Mouse (Mus musculus): ENCODE results near the gene Hp.

Hp gene

DNA sequence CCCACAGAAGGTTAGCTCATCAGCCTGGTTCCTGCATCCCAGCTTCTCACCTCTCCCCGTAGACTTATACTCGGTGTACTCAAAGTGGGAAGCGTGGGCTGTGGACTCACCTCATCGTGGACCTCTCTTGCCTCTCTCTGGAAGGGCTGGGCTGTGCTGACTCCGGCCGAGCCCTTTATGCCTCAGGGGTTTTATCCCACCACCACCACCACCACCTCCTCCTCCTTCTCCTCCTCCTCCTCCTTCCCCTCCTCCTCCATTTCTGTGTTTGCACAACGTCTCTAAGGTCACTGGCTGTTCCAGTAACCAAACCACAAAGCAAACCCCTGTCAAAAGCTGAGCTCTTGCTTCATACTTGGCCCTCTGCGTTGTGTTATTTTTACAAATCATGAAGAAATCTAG, at the start of gene Hp:
Gene Hp (minus strand): TSS at position 273 of the 402 bp plus-strand sequence.
- no peak for DNase-seq (ENCODE audit: low read depth, low spot score)

DNA sequence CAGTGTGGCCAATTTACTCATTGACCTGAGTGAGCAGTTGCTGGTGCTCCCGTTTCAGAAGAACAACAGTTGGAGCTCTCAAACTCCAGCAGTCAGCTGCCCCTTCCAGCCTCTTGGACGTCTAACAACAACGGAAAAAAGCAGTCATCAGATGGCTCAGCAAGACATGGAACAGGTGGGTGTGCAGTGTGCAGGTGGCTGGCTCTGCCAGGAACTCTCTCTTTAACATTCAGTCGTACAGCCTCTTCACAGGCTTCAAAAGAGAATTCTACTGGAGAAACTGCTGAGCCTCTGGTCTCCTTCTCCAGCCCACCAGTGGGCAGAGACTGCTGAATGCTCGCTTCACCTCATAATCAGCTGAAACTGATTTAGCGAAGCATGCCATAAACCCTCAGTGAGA, 49.7 kb upstream of the Hp start:
- DNase-seq (ENCODE audit: low read depth, low spot score), result no peak

GRCm38 (mm10) chr8:109615569-109615968, 36.6 kb upstream of the Hp start:
- DNase-seq (ENCODE audit: low read depth, low spot score), result no peak

DNA sequence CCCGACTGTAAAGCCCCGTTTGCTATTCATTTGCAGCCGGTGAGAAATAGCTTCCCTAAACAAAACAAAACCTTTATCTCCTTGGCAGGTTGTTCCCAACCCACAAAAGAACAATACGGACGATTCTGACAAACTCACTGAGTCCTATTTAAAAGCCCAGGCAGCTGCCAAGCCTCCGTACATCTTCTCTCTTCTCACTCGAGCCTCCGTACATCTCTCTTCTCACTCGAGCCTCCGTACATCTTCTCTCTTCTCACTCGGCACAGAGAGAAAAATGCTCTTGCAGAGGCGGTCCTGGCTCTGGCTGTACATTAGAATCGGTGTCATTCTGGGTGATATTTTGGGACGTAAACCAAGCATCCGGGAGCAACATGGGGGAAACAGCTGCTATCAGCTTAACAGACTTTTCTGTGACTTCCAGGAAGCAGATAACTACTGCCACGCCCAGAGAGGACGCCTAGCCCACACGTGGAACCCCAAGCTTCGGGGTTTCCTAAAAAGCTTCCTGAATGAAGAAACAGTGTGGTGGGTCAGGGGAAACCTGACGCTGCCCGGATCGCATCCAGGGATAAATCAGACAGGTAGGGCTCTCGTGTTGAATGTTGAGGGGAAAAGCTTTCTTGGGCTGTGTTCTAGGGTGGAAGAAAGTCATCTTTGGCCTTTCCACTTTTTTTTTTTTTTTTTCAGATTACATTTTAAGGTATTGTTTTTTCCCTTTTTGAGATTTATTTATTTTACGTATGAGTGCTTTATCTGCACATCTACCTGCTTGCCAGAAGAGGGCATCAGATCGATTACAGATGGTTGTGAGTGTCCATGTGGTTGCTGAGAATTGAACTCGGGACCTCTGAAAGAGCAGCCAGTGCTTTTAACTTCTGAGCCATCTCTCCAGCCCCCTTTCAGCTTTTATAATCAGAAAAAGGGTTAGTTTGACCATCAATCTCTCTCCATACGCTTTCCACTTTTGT, 35.6 kb upstream of the Hp start, which contains the start of gene Pkd1l3:
Gene Pkd1l3 (plus strand): TSS at position 275 of the 968 bp plus-strand sequence.
- DNase-seq (ENCODE audit: low read depth, low spot score), result no peak

GRCm38 (mm10) chr8:109609153-109609502, 30.2 kb upstream of the Hp start:
- DNase-seq (ENCODE audit: low read depth, low spot score), result no peak

DNA sequence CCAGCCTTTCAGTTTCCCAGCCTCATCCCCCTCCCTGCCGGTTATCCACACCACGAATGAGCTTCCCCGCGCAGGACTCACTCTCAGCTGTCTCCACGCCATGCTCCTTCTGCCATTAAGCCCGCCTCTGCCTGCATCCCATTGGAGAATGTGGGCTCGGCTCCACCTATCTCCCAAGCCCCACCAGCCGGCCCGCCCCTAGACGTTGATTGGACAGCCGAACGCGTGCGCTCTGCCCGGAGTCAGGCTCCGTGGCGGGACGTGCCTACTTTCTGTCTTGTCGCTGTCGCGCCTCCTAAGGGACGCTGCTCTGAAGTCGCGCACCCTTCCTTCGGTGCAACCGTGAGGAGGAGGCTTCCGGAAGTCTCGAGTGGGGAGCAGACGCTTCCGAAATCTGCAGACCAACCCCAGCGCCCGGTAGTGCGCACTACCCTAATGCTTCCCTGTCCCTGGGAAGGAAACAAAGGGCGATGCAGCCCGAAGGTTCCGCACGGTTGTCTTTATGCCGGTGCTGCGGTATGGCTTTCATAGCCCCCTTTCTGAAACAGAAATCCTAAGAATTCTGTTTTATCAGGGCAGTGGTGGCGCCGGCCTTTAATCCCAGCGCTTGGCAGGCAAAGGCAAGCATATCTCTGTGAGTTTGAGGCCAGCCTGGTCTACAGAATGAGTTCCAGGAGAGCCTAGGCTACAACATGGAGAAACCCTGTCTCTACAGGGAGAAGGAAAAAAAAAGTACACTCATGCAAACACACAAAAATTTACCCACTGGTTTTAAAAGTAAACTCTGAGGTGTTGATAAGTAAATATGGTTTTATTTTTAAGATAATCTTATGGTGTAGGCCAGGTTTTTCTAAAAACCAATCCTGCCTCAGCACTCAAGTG, 29.5 kb upstream of the Hp start, which contains the start of gene Dhodh:
Gene Dhodh (minus strand): TSS at position 403 of the 882 bp plus-strand sequence.
- peak; percentile 98 for DNase-seq (ENCODE audit: low read depth, low spot score)

DNA sequence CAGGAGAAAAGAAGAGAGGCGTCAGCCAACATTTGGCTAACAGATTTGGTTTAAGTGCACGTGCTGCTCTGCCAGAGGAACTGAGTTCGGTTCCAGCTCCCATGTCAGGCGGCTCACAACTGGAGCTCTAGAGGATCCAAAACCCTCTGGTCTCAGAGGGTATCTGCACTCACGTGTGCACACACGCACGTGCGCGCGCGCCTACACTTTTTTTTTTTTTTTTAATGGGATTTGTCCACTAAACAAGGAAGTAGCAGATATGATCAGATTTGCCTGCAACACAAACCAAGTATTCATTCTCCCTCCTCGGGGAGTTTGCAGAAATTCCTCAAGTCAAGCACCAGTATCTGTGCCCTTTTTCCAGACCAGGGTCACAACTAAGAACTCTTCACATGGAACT, 28.7 kb upstream of the Hp start:
- no peak for DNase-seq (ENCODE audit: low read depth, low spot score)

DNA sequence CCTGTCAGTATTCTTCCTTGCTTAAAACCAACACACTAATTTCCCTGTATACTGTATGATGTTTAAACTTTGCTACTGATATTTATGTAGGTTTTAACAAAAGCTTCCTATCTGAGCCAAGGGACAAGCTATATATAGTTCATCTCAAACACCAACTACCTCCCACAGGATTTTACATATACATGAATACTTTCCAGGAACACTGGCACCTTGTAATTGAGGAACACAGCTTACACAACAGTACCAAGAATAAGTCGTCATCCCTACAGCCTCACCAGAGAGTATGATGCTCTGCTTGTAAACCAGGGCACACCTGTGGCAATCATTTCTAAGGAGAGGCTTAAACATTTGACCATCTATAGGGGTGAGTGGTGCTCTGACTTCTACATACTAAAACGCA, 27.8 kb upstream of the Hp start:
- no peak for DNase-seq (ENCODE audit: low read depth, low spot score)

GRCm38 (mm10) chr8:109595854-109596253, 16.9 kb upstream of the Hp start:
- no peak for DNase-seq (ENCODE audit: low read depth, low spot score)

DNA sequence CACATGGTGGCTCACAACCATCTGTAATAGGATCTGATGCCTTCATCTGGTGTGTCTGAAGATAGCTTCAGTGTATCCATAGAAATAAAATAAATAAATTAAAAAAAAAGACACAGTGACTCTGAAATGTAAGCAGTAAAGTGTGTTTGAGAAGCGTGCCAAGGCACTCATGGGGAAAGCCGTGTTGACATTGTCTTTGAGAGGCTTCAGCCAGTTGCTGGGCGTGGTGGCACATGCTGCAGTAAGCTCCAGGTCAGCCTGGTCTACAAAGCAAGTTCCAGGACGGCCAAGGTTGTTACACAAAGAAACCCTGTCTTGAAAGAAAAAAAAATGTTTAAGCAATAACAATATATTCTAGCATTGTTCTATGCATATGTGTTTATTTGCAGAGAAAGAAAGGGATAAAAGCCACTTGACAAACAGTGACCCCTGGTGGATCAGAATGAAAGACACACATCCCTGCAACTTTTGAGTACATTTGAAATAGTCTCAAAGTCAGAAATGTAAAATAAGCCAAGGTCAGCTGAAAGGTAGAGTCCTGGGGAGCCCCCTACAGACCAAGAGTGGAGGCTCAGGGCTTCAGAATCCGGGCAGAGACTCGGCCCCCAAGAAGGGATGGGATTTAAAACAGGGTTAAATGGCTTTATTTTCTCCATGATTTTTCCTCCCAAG, 14.3 kb upstream of the Hp start:
- DNase-seq (ENCODE audit: low read depth, low spot score), result no peak

GRCm38 (mm10) chr8:109592164-109592563, 13.2 kb upstream of the Hp start:
- no peak for DNase-seq (ENCODE audit: low read depth, low spot score)

GRCm38 (mm10) chr8:109591367-109591766, 12.4 kb upstream of the Hp start:
- DNase-seq (ENCODE audit: low read depth, low spot score), result no peak

DNA sequence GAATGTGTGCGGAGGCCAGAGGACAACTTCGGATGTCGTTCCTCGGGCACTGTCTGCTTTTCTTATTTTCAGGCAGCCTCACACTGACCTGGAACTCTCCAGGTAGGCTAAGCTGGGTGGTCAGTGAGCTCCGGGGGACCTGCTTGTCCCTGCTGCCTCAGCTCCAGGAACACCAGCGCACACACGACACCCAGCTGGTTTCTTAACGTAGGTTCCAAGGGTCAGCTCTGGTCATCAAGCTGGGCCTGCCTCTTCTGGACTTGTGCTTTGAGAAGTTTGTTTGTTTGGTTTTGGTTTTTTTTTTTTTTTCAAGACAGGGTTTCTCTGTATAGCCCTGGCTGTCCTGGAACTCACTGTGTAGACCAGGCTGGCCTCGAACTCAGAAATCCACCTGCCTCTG, 11.9 kb upstream of the Hp start:
- DNase-seq (ENCODE audit: low read depth, low spot score), result no peak

DNA sequence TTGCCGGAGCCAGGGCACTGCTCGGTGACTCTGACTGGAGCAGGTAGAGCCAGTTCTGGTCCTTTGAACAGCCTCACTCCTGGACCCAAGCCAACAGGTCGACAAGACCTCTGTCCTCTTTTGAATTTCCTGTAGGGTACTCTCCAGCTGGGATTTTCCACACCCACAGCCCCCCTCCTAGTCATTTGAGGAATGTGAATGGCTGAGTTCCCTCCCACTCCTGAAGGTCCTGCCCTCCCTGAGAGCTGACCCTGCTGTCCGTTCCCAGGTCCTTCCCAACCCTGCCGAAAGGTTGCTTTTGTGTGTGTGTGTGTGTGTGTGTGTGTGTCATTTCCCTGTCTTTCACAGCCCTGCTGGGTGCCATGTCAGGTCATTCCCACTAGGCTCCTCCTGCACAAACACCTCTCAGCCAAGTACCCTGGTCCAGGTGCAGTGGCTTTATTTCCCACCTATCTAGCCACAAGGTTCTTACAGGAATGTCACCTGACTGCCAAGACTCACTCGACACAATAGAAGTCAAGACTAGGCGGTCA, 8.1 kb upstream of the Hp start:
- DNase-seq (ENCODE audit: low read depth, low spot score), result no peak

DNA sequence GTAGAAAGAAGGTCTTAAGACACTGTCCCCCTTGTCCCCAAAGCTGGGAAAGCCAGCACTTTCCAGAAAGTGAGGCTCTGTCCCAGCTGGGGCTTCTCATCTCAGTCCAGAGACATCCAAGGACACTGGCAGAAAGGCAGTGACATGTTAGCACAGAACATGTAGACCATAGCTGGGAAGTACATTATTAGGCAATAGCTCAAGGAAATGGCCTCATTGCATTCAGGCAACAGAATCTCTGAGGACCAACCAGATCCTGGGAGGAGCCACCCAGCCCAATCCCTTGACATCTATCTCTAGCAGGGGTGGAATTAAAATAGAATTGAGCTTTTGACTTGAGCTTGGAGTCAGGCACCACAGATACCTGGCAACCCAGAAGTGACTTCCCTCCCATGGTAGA, 6.7 kb upstream of the Hp start:
- no peak for DNase-seq (ENCODE audit: low read depth, low spot score)

- no peak for DNase-seq (ENCODE audit: low read depth, low spot score)
These were observed 5.9 kb upstream of the Hp start for GRCm38 (mm10) chr8:109584830-109585229.

DNA sequence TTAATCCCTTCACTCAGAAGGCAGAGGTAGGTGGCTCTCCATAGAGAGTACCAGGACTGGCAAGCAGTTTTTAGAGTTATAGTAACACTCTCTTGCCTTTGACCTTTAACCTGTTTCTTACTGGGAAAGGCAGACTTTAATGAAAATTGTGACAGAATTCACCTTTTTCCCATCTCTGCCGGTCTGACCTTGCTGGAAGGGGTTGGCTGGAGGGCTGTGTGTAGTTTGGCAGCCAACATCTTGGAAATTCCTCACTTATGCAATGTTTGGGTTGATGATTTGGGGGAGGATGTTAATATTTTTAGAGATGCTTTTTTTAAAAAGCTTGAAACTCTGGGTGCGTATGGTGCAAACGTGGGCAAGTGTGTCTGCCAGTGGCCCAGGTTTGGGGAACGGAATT, 5.3 kb upstream of the Hp start:
- no peak for DNase-seq (ENCODE audit: low read depth, low spot score)

DNA sequence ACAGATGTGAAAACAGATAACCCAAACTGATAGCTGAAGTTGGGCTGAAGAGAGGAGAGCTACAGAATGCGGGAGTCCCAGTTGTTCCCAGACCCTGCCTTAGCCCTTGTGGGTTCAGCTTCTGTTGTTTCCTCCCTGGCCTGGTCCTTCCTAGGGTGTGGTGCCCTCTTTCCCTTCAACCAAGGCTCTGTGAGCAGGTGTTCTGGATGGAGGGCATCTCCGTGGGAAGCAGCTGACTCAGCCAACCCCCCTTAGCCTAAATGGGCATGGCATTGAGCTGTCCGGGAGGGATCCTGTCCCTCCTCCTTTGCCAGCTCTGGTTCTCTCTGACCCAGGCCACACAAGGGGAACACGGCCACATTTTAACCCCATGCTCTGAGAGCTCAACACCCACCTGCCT, 2.7 kb downstream of the Hp start:
- no peak for DNase-seq (ENCODE audit: low read depth, low spot score)

DNA sequence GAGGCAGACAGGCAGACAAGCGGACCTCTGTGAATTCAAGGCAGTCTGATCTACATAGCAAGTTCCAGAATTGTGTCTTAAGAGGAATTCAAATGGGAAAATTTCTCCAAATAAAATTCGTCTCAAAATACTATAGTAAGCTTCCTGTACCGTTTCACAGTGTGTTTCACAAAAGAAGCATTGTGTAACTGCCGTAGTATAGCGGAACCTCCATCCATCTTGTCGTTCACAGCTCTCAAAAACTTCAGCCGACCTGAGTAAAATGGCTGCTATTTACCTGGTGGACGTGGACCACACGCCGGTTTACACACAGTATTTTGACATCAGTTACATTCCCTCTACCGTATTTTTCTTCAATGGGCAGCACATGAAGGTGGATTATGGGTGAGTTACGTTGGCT, 7.8 kb downstream of the Hp start:
- no peak for DNase-seq (ENCODE audit: low read depth, low spot score)

- DNase-seq (ENCODE audit: low read depth, low spot score), result peak; percentile 99
These were observed 13.3 kb downstream of the Hp start, which contains the start of the genes Dhx38 and Txnl4b for GRCm38 (mm10) chr8:109565498-109566333. TSS of gene Dhx38 (minus strand) at chr8:109565861. TSS of gene Txnl4b (plus strand) at chr8:109565892.

DNA sequence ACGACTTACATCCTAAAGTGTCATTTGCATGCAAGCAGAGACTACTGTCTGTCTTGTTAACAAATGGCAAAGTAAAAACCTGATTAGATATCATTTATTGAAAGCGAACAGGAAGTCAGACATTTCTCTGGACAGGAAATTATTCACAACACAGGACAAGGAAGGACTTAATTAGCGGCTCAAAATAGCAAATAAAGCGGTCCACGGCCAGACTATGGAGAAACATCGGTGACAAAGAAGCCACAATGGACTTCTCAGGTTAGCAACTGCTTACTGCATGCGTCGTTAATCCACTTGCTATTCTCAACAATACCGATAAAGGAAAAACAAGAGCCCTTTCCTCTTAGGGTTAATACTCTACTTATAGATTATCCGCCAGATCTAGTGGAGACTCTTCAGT, 14.2 kb downstream of the Hp start:
- DNase-seq (ENCODE audit: low read depth, low spot score), result no peak

All from brain, embryonic 18.5 days (tissue).